Mouse (Mus musculus) embryonic facial prominence, embryonic 11.5 days (tissue): Measurements from ENCODE around the gene Strn3. TPM values are rescaled to one million over a fixed set of nuclear protein-coding genes. Genes with fewer than 3 reads are reported as not detected.

ENCODE experiments used
- ATAC-seq: fragments of 200-750 bp; cut with Nextera tagmentation; replicated peaks from 2 replicates; pipeline ENCODE4 v1.8.0; 2017; ENCODE audit warnings: low read depth; ENCODE audit not compliant: insufficient number of reproducible peaks, low FRiP score, low TSS enrichment
- DNase-seq: peaks from one replicate; pipeline ENCODE4 v3.0.0-alpha.2; 2015; ENCODE audit warnings: low spot score
- H3K27ac ChIP-seq: fragments of 300-500 bp; sonication (generic); replicated peaks from 2 replicates; pipeline ENCODE4 v1.5.1; 2014; ENCODE audit warnings: mild to moderate bottlenecking, low read depth, low read length, control low read depth
- H3K27me3 ChIP-seq: fragments of 300-500 bp; sonication (generic); 2 replicates; pipeline ENCODE4 v1.6.1; 2014; ENCODE audit warnings: mild to moderate bottlenecking, low read length, moderate library complexity, mixed read lengths; ENCODE audit not compliant: control insufficient read depth, insufficient read depth
- H3K36me3 ChIP-seq: fragments of 300-500 bp; sonication (generic); replicated peaks from 2 replicates; pipeline ENCODE4 v1.6.1; 2014; ENCODE audit warnings: low read depth, mild to moderate bottlenecking, low read length, moderate library complexity, mixed read lengths; ENCODE audit not compliant: control insufficient read depth, insufficient read depth
- H3K4me1 ChIP-seq: fragments of 300-500 bp; sonication (generic); 2 replicates; pipeline ENCODE4 v1.6.1; 2014; ENCODE audit warnings: low read length, mixed read lengths; ENCODE audit not compliant: control insufficient read depth, insufficient read depth
- H3K4me2 ChIP-seq: fragments of 300-500 bp; sonication (generic); 2 replicates; pipeline ENCODE4 v1.6.1; 2014; ENCODE audit warnings: low read depth, mild to moderate bottlenecking, control low read depth, low read length, moderate library complexity
- H3K4me3 ChIP-seq: fragments of 300-500 bp; sonication (generic); 2 replicates; pipeline ENCODE4 v1.5.1; 2014; ENCODE audit warnings: low read depth, low read length, control low read depth
- H3K9ac ChIP-seq: fragments of 300-500 bp; sonication (generic); replicated peaks from 2 replicates; pipeline ENCODE4 v1.6.1; 2014; ENCODE audit warnings: mild to moderate bottlenecking, control low read depth, low read length
- H3K9me3 ChIP-seq: fragments of 300-500 bp; sonication (generic); replicated peaks from 2 replicates; pipeline ENCODE4 v1.6.1; 2016; ENCODE audit warnings: mild to moderate bottlenecking, low read length, inconsistent platforms, mixed read lengths; ENCODE audit not compliant: control insufficient read depth
- WGBS: fragments of 180-500 bp; shearing (Covaris S2); extraction: QIAGEN DNeasy Blood & Tissue Kit; methylation state at CpG from one replicate; pipeline ENCODE4 v1.1.7; 2014; 5-methylcytosine and 5-hydroxymethylcytosine counted together
- polyA plus RNA-seq: library from polyadenylated mRNA; unstranded; fragments of >200 nt; fragmentation: Nextera tagmentation; extraction: Ambion mirVana; gene quantifications from 2 replicates; pipeline ENCODE4 v1.2.1, GENCODE M21; 2014

The Strn3 gene
- polyA plus RNA-seq, 1 experiment from 2014 or later, result 60.3 TPM

DNA sequence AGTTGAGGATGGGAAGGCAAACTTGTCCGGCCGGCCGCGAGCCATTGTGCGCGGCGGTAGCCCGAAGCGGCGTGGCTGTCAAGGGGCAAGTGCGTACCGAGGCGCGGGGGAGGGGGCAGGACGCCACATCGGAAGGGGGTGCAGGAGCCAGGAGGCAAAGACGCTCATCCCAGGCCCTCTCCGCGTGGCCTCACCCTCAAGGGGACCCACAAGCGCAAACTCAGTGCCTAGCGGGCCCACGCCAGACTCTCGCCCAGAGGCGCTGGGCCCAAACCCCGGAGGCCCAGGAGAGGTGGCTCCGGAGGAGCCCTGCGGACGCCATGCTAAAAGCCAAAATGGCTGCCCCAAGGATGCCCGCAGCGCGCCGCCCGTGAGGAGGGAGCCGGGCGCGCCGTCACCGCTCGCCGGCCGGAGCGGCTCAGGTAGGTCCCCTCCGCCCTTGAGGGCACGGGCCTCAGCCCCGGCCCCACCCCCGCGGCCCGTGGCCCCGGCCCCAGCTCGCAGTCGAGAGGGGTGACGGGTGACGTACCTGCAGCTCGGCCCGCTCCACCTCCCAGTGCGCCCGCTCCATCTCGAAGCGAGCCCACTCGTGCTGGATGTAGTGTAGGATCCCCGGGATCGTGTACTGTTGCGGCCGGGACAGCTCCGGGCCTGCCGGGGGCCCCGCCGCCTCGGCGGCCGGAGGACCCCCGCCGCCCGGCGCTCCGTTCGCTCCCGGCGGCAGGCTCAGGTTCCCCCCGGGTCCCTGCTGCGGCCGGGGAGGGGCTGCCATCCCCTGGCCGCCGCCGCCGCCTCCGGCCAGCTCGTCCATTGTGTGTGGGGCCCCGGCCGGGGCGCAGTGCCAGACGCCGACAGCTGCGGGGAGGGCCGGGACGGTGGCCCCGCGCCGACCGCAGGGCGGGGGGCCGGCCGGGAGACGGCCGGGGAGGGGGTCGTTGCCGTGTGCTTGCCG is 528 bp downstream of the Strn3 start, which contains the start of gene Ap4s1:
Ap4s1 (plus strand) TSS at position 141 of the 952 bp plus-strand sequence.
- H3K9me3 ChIP-seq, result no peaks in the 10 kb centered on the region
- peak; percentile 67 for DNase-seq
- WGBS, result under 1% methylated on average over 65 of the region's 108 CpGs
- H3K36me3 ChIP-seq, result no peaks in the 10 kb centered on the region
- peak; percentile 40 for ATAC-seq
- peak within 1 kb of the TSS; percentile 99 for H3K27ac ChIP-seq
- H3K9ac ChIP-seq, result peak within 1 kb of the TSS; percentile 100
- no peaks in the 10 kb centered on the region for H3K27me3 ChIP-seq
- peak within 1 kb of the TSS; percentile 56 for H3K4me2 ChIP-seq
- peak within 1 kb of the TSS; percentile 99 for H3K4me3 ChIP-seq
- no peaks in the 10 kb centered on the region for H3K4me1 ChIP-seq

DNA sequence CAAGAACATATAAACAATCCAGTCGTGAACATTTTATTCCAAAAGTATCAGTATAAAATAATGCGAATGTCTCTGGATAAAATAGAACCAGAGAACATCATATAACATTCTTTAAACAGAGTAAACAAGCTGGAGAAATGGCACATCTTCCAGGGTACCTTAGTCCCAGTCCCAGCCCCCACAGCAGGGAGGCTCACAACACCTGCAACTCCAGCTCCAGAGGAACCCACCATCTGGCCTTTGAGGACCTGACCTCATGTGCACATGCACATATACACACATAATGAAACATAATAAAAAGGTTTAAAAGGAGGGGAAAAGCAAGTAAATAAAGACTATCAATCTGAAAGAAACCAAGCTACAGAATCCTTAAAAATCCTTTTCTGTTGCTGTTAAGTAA is 3.2 kb downstream of the Strn3 start:
- Histone ChIP-seq H3K36me3 (no peaks in the 10 kb centered on the region), H3K4me3 (no peak overlapping the region), H3K9ac (no peak overlapping the region), H3K4me2 (no peak overlapping the region), H3K27ac (no peak overlapping the region), H3K27me3 (no peaks in the 10 kb centered on the region), H3K9me3 (no peaks in the 10 kb centered on the region), H3K4me1 (no peaks in the 10 kb centered on the region)
- ATAC-seq, result no peak
- DNase-seq, result no peak
- 85% methylated on average over 2 of the region's 2 CpGs for WGBS

DNA sequence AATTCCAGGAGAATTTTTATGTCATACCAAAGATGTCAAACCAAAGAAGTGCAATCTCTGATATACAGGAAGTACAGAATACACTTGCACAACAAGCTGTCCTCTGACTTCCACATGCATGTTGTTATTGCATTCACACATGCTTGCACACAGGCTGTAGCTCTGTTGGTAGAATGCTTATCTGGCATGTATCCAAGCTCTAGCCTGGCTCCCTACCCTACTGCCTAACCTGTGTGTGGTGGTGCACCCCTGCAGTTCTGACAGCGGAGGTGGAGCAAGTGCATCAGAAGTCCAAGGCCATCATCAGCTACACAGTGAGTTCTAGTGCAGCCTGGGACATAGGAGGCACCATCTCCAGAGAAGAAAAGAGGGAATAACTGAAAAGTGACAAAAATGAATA is 12.9 kb downstream of the Strn3 start:
- H3K4me1 ChIP-seq, result no peaks in the 10 kb centered on the region
- 97% methylated on average over 1 of the region's 1 CpGs for WGBS
- ATAC-seq (no peak), DNase-seq (no peak)
- H3K27me3 ChIP-seq, result no peaks in the 10 kb centered on the region
- no peaks in the 10 kb centered on the region for H3K9me3 ChIP-seq
- H3K36me3 ChIP-seq, result no peaks in the 10 kb centered on the region
- no peak overlapping the region for H3K27ac ChIP-seq
- H3K9ac ChIP-seq, result no peak overlapping the region
- no peak overlapping the region for H3K4me3 ChIP-seq
- no peak overlapping the region for H3K4me2 ChIP-seq

DNA sequence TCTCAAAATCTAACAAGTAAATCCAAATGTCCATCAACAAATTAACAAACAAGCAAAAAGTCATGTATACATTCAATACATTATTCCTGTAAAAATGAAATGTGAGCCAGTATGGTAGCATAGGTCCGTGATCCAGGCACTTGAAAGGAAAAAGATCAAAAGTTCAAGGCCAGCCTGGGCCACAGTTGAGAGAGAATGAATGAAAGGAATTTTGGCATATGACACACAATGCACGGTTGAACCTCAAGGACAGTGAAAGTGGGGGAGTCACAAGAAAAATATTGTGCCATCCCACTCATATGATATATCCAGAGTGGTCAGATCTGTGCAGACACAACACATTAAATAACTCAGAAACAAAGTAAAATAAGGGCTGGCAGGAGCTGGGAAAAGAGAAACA is 15.3 kb downstream of the Strn3 start:
- 73% methylated on average over 2 of the region's 2 CpGs for WGBS
- Histone ChIP-seq H3K4me1 (no peaks in the 10 kb centered on the region), H3K4me3 (no peak overlapping the region), H3K36me3 (no peaks in the 10 kb centered on the region), H3K4me2 (no peak overlapping the region), H3K27ac (no peak overlapping the region), H3K9me3 (no peaks in the 10 kb centered on the region), H3K9ac (no peak overlapping the region), H3K27me3 (no peaks in the 10 kb centered on the region)
- DNase-seq (no peak), ATAC-seq (no peak)

DNA sequence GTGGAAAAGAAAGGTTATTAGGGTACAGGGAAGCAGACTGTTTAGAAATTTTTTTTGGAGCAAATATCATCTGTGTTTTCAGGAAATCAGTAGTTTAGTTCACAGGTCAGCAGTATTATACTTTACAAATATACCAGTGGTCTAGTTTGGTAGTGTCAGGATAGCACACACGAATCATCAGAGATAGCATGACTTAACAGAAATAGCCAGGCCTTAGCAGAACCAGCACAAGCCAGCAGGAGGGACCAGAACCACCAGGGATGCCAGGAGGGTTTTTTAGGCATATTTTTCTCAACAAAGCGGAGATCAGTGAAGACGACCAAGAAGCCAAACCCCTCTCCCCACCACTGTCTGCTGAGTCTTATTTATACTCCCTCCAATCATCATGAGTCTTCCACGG is 18.4 kb downstream of the Strn3 start:
- H3K9me3 ChIP-seq, result no peaks in the 10 kb centered on the region
- H3K9ac ChIP-seq, result no peak overlapping the region
- no peak overlapping the region for H3K4me3 ChIP-seq
- ATAC-seq (no peak), DNase-seq (no peak)
- H3K27ac ChIP-seq, result no peak overlapping the region
- no peaks in the 10 kb centered on the region for H3K36me3 ChIP-seq
- H3K4me1 ChIP-seq, result no peaks in the 10 kb centered on the region
- WGBS, result 59% methylated on average over 4 of the region's 4 CpGs
- H3K4me2 ChIP-seq, result no peak overlapping the region
- no peaks in the 10 kb centered on the region for H3K27me3 ChIP-seq

DNA sequence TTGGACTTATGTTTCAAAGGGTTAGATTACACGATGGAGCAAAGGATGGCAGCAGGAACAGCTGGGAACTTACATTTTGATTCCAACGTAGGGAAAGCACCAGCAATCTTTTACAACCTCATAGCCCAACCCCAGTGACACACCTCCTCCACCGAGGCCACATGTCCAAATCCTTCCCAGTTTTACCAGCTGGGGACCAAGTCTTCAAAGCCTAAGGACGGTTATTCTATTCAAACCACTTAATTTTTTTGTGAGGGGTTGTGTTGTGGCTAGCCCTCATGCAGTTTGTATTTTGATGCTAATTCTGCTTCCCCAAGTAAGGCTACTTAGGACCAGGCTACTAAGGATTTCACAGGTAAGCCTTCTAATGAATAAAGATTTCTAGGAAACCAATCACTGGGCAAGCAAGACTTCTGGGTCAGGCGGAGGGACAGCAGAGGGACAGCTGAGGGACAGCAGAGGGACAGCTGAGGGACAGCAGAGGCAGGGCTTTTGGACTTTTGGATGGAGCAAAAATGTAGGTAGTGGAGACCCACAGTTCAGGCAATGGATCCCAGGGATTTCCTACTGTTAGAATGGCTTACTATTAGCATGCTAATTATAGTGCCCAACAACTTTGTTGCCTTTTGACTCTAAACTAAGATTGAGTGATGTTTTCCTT is 20.3 kb downstream of the Strn3 start:
- H3K36me3 ChIP-seq, result no peaks in the 10 kb centered on the region
- no peak overlapping the region for H3K4me2 ChIP-seq
- H3K27me3 ChIP-seq, result no peaks in the 10 kb centered on the region
- H3K9me3 ChIP-seq, result no peaks in the 10 kb centered on the region
- no peak overlapping the region for H3K27ac ChIP-seq
- H3K9ac ChIP-seq, result no peak overlapping the region
- ATAC-seq (no peak), DNase-seq (no peak)
- WGBS, result 34% methylated on average over 5 of the region's 5 CpGs
- H3K4me1 ChIP-seq, result no peaks in the 10 kb centered on the region
- H3K4me3 ChIP-seq, result no peak overlapping the region

DNA sequence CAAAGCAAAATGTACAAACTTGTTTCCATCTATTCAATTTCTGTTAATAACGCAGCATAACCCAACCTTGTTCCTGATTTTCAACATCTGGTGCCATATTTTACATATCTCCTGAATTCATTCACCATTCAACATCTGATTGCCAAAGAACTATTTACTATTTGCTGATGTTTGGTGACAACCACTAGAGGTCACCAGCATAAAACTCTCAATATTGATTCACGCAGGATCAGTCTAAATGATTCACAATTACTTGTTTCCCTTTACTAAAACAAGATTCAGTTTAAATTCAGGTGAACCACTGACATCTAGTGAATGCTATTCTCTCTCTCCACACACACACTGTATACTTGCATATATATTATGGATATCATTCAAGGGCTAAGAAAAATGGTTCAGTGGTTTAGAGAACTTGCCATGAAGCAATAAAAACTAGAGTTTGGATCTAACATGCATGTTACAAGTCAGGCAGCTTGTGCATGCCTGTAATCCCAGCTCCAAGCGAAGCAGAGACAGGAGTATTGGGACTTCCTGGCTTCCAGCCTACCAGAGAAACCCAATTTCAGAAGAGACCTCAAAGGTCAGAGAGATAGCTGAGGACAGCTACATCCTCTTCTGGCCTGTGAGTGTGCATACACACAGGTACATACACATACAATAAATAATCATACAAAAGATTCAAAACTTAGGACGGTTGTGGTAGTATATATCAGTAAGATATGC is 24.8 kb downstream of the Strn3 start:
- Histone ChIP-seq H3K27me3 (no peaks in the 10 kb centered on the region), H3K27ac (no peak overlapping the region), H3K9me3 (no peaks in the 10 kb centered on the region), H3K4me2 (no peak overlapping the region), H3K36me3 (no peaks in the 10 kb centered on the region), H3K9ac (no peak overlapping the region), H3K4me1 (no peaks in the 10 kb centered on the region), H3K4me3 (no peak overlapping the region)
- DNase-seq (no peak), ATAC-seq (no peak)
- 77% methylated on average over 4 of the region's 4 CpGs for whole genome bisulfite sequencing
